Comparison of ENCODE assay signal across 7 mouse cellular contexts in genomic region chr9:78596834-78597233, GRCm38 (mm10). TPM values are rescaled to one million over a fixed set of nuclear protein-coding genes. Genes with fewer than 3 reads are reported as not detected.
DNase-seq lines count a peak whose midpoint lies in the region; ATAC-seq and TF ChIP-seq lines count a peak whose summit lies in the region.

No protein-coding gene starts in this region.

- TF ChIP-seq CTCF in kidney, adult 2 months (conservative IDR thresholded peaks at IDR 0.05; ENCODE audit: insufficient read depth, insufficient read length, low read depth, low read length), result peak; percentile 78
- peak; percentile 89 for TF ChIP-seq CTCF in Patski (IDR thresholded peaks at IDR 0.05)

- CTCF ChIA-PET in Patski (lab: Charles Lee), result interaction anchor here (1.0 to 1.6 kb wide), 3 partner anchors 10 to 41 kb away, joined by 3 to 5 read pairs (median 4); no protein-coding TSS in a partner anchor

- in situ Hi-C loops in Patski (cut with MboI; ENCODE audit: low pct_unique_long_range_greater_than_20kb), result loop anchor here (5.0 to 10.0 kb wide), 2 partner anchors 108 to 1125 kb away; no protein-coding TSS in a partner anchor

- no peaks in the 10 kb centered on the region for H3K4me1 ChIP-seq in kidney, adult 2 months (ENCODE audit: control insufficient read depth, insufficient read depth, low read length)
- H3K4me1 ChIP-seq in kidney, embryonic 14.5 days (ENCODE audit: control insufficient read depth, insufficient read depth, low read length), result no peaks in the 10 kb centered on the region
- no peaks in the 10 kb centered on the region for H3K4me1 ChIP-seq in forebrain, embryonic 13.5 days

- no peak overlapping the region for H3K9ac ChIP-seq in kidney, embryonic 14.5 days (ENCODE audit: low read depth, low read length)
- no peak overlapping the region for H3K9ac ChIP-seq in forebrain, embryonic 13.5 days

- ATAC-seq in kidney, embryonic 14.5 days (ENCODE audit: low FRiP score, low TSS enrichment), result no peak
- ATAC-seq in Patski, result no peak
- ATAC-seq in forebrain, embryonic 13.5 days, result peak; percentile 59

- no peaks in the 10 kb centered on the region for H3K36me3 ChIP-seq in kidney, adult 2 months (ENCODE audit: control insufficient read depth, insufficient read depth, low read length)
- no peaks in the 10 kb centered on the region for H3K36me3 ChIP-seq in kidney, embryonic 14.5 days (ENCODE audit: control insufficient read depth, insufficient read depth, low read length)
- H3K36me3 ChIP-seq in forebrain, embryonic 13.5 days (ENCODE audit: poor library complexity, severe bottlenecking), result no peaks in the 10 kb centered on the region

- no peak overlapping the region for H3K4me3 ChIP-seq in kidney, adult 2 months (ENCODE audit: insufficient read depth, low read depth, low read length)
- no peak overlapping the region for H3K4me3 ChIP-seq in kidney, embryonic 14.5 days (ENCODE audit: low read length)
- no peak overlapping the region for H3K4me3 ChIP-seq in forebrain, embryonic 13.5 days

- no peaks in the 10 kb centered on the region for H3K27me3 ChIP-seq in kidney, adult 2 months (replicated peaks; ENCODE audit: control insufficient read depth, insufficient read depth, low read length)
- no peaks in the 10 kb centered on the region for H3K27me3 ChIP-seq in kidney, embryonic 14.5 days (ENCODE audit: control insufficient read depth, insufficient read depth, low read length)
- no peaks in the 10 kb centered on the region for H3K27me3 ChIP-seq in Patski
- H3K27me3 ChIP-seq in forebrain, embryonic 13.5 days, result no peaks in the 10 kb centered on the region

- 6% methylated on average over 5 of the region's 5 CpGs for WGBS in kidney, adult 2 months
- WGBS in kidney, embryonic 14.5 days, result 6% methylated on average over 5 of the region's 5 CpGs
- WGBS in forebrain, embryonic 13.5 days, result 4% methylated on average over 5 of the region's 5 CpGs

- POLR2A ChIA-PET in Patski (lab: Charles Lee), result no interaction called here

- H3K4me2 ChIP-seq in kidney, embryonic 14.5 days (replicated peaks; ENCODE audit: low read depth, low read length), result no peak overlapping the region
- no peak overlapping the region for H3K4me2 ChIP-seq in forebrain, embryonic 13.5 days

- no peak overlapping the region for H3K27ac ChIP-seq in kidney, adult 2 months (ENCODE audit: insufficient read depth, low read depth, low read length)
- no peak overlapping the region for H3K27ac ChIP-seq in kidney, embryonic 14.5 days (ENCODE audit: low read depth, low read length)
- H3K27ac ChIP-seq in forebrain, embryonic 13.5 days, result no peak overlapping the region

- DNase-seq in kidney, adult 2 months, result peak; percentile 49
- DNase-seq in CD4-positive, CD25-positive, alpha-beta regulatory T cell, adult 2 months (ENCODE audit: low read depth, low spot score), result peak; percentile 73
- DNase-seq in Patski (ENCODE audit: low read depth, low spot score), result no peak
- peak; percentile 49 to 56 for DNase-seq in kidney, postnatal 4 days
- peak; percentile 27 for DNase-seq in neural tube, embryonic 10.5 days (ENCODE audit: extremely low spot score, low spot score)

- no peak for TF ChIP-seq POLR2A in kidney, adult 2 months (IDR thresholded peaks at IDR 0.05; ENCODE audit: low read depth, low read length)

- H3K9me3 ChIP-seq in kidney, embryonic 14.5 days (ENCODE audit: control insufficient read depth, low read length), result no peaks in the 10 kb centered on the region
- no peaks in the 10 kb centered on the region for H3K9me3 ChIP-seq in forebrain, embryonic 13.5 days (replicated peaks)

RNA-seq across cellular contexts. Expression of gene Slc17a5, which starts 9.0 kb away (rescaled TPM):
- polyA plus RNA-seq in kidney, adult 2 months (2012; rRNA removed), result 36.7 and 37.2 TPM in 2 replicates
- polyA plus RNA-seq in kidney, embryonic 14.5 days (2014; fragmentation: Nextera tagmentation; extraction: Ambion mirVana), result 9.9 and 16.9 TPM in 2 replicates
- 29.9 TPM for polyA plus RNA-seq in Patski (2021)
- polyA plus RNA-seq in forebrain, embryonic 13.5 days (2015; fragmentation: Nextera tagmentation; extraction: Ambion mirVana), result 15.3 and 15.8 TPM in 2 replicates

RNA-seq across cellular contexts. Expression of gene Cd109, which starts 18.5 kb away (rescaled TPM):
- polyA plus RNA-seq in kidney, adult 2 months (2012; rRNA removed), result 0.30 and 0.33 TPM in 2 replicates
- 4.3 and 7.9 TPM in 2 replicates for polyA plus RNA-seq in kidney, embryonic 14.5 days (2014; fragmentation: Nextera tagmentation; extraction: Ambion mirVana)
- polyA plus RNA-seq in Patski (2021), result 6.5 TPM
- 1.6 and 2.1 TPM in 2 replicates for polyA plus RNA-seq in forebrain, embryonic 13.5 days (2015; fragmentation: Nextera tagmentation; extraction: Ambion mirVana)
